Mouse (Mus musculus) bone marrow, adult 2 months (tissue): ENCODE measurements at regions not wholly inside any gene's neighbourhood (a gene's known extent, or its start where the extent isn't known, plus 50 kb on each side); places are given as distances from the start of the nearest gene placed in this dataset.
A peak's percentile ranks its signal among the peaks of the same experiment; 100 is the strongest.

Source experiments
- H3K27ac ChIP-seq: fragments of 200-500 bp; 2 replicates; pipeline ENCODE4 v1.5.1; 2012; ENCODE audit warnings: low read depth, mild to moderate bottlenecking, control low read depth, inconsistent platforms, low read length; ENCODE audit not compliant: control insufficient read depth, poor library complexity, insufficient read depth
- H3K4me1 ChIP-seq: fragments of 200-500 bp; 2 replicates; pipeline ENCODE4 v1.6.1; 2011; ENCODE audit warnings: low read length; ENCODE audit not compliant: control insufficient read depth, insufficient read depth
- H3K4me3 ChIP-seq: fragments of 200-500 bp; replicated peaks from 2 replicates; pipeline ENCODE3; 2011; ENCODE audit warnings: mild to moderate bottlenecking, low read depth, low read length, control low read depth; ENCODE audit not compliant: control insufficient read depth
- CTCF ChIP-seq: fragments of 200-500 bp; IDR thresholded peaks from 2 replicates; pipeline ENCODE4 v1.5.1; 2011; ENCODE audit warnings: low read length, control low read depth; ENCODE audit not compliant: control insufficient read depth, insufficient read depth
- POLR2A ChIP-seq: fragments of 200-500 bp; IDR thresholded peaks from 2 replicates; pipeline ENCODE4 v1.6.1; 2011; ENCODE audit warnings: low read depth, mild to moderate bottlenecking, control low read depth, low read length, borderline replicate concordance; ENCODE audit not compliant: control insufficient read depth
- WGBS: fragments of 180-500 bp; shearing (Covaris S2); methylation state at CpG from one replicate; pipeline ENCODE4 v1.1.7; 2018; 5-methylcytosine and 5-hydroxymethylcytosine counted together

GRCm38 (mm10) chr6:66471786-66472185 lies 63.4 kb upstream of the Mad2l1 start:
- no peak overlapping the region for H3K27ac ChIP-seq
- no peak overlapping the region for H3K4me3 ChIP-seq
- no peak for TF ChIP-seq POLR2A
- WGBS = 57% methylated on average over 3 of the region's 3 CpGs
- no peaks in the 10 kb centered on the region; the same call in 1 of the 2 replicates for H3K4me1 ChIP-seq

DNA sequence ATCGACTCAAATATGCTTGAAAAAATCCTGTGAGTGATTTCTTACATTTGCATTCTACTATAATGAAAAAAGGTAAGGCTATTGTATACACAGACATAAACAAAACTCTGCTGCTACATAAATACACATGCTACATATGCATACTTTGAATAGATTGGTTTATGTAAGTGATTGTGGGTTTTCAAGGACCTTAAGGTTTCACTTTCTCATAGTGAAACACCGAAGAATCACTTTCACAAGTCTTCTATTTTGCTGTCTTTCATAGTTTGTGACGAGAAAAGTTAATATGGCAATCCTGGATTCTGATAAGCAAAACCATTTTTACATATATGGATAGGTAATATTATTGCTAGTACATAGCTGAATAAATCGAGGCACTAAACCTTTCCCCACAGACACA lies 62.5 kb upstream of the Mad2l1 start:
- WGBS = 61% methylated on average over 4 of the region's 4 CpGs
- no peak overlapping the region for H3K4me3 ChIP-seq

DNA sequence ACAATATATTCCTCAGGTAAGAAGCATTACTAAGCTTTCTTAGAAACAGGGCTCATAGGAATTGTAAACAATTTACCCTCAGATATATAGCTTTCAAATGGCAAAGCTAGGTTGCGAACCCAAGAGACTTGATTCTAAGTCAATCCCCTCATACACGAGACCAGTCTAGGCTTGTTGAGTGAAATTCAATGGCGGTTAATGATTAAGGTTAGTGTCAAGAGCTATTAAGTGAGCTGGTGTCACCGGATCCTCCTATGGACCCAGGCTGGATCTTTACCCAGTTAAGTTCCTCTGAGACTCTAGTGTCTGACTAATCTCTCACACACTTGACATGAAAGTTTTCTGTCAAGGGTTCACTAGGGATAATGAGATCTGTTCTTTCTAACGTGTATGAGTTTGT lies 57.6 kb upstream of the Mad2l1 start:
- no peak for TF ChIP-seq POLR2A
- TF ChIP-seq CTCF = no peak
- Histone ChIP-seq H3K27ac (no peak overlapping the region), H3K4me3 (no peak overlapping the region), H3K4me1 (no peaks in the 10 kb centered on the region)
- WGBS = 81% methylated on average over 5 of the region's 5 CpGs

More for the DNA sequence above, 62.5 kb upstream of the Mad2l1 start:
- Histone ChIP-seq H3K4me1 (no peaks in the 10 kb centered on the region; the same call in 1 of the 2 replicates), H3K27ac (no peak overlapping the region)
- no peak for TF ChIP-seq CTCF
- TF ChIP-seq POLR2A = no peak

DNA sequence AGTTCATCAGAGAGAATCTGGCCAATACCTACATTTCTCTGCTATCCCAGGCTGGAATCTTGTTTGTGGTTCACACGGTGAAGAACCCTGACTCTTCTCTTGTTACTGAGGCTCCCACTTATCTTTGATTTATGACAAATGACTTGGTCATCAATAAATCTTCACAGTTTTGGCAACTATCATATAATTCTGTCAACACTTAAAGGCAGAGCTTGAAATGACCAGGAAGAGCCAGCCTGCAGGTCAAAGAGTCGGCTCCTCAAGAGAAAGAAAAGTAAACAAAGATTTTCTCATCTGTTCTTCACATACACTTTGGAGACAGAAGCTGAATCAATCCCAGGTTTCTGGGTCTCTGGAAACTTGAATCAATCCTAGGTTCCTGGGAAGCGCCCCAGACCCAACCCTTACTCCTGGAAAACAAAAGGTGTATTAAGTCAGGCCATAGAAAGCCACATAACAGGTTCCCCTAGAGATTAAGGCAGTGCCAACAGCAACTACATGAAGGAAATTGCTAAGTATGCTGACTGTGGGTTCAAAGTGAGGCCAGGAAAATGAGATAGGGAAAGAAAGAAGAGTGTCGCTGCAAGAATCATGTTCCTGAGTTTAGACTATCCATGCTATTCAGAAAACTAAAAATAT lies 56.7 kb upstream of the Mad2l1 start:
- Histone ChIP-seq H3K4me1 (no peaks in the 10 kb centered on the region), H3K4me3 (no peak overlapping the region), H3K27ac (no peak overlapping the region)
- 85% methylated on average over 4 of the region's 4 CpGs for WGBS
- TF ChIP-seq POLR2A (no peak), CTCF (no peak)

GRCm38 (mm10) chr6:66479576-66479975 lies 55.6 kb upstream of the Mad2l1 start:
- Histone ChIP-seq H3K27ac (no peak overlapping the region), H3K4me1 (no peaks in the 10 kb centered on the region), H3K4me3 (no peak overlapping the region)
- WGBS = 85% methylated on average over 5 of the region's 5 CpGs
- TF ChIP-seq POLR2A = no peak

DNA sequence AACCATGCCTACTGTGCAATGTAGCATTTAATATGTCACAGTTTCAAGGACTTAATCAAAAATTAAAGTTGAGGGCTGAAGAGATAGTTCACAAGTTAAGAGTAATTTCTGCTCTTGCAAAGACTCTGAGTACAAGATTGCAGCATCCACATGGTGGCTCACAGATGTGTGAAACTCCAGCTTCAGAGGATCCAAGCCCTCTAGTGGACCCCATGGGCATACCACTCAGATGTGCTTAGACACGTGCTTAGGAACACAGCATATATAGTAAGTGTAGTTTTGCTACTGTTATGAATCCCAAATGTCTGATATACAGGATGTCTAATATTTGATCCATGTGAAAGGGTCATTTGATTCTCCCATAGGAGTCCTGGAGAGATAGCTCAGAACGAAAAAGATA lies 55.0 kb upstream of the Mad2l1 start:
- TF ChIP-seq POLR2A = no peak
- TF ChIP-seq CTCF = peak; percentile 36; the same call in 1 of the 2 replicates
- 65% methylated on average over 2 of the region's 2 CpGs for WGBS
- Histone ChIP-seq H3K4me3 (no peak overlapping the region), H3K27ac (no peak overlapping the region), H3K4me1 (no peaks in the 10 kb centered on the region)

DNA sequence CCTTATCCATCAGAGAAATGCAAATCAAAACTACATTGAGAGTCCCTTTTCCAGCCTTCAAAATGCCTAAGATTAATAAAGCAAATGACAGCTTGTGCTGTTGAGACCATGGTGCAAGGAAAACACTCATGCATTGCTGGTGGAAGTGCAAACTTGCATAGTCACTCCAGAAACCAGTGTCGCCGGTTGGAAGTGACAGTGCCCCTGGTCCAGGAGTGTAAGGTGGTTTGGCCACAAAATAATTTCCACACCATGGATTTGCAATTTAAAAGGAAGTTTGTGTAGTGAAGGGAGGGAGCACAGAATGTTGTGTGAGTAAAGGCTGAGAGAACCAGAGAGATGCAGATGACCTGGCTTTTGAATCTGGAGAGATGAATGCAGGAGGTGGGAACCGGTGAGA lies 52.4 kb upstream of the Mad2l1 start:
- 25% methylated on average over 3 of the region's 3 CpGs for WGBS
- Histone ChIP-seq H3K4me3 (no peak overlapping the region), H3K4me1 (no peaks in the 10 kb centered on the region), H3K27ac (no peak overlapping the region)
- no peak for TF ChIP-seq CTCF
- TF ChIP-seq POLR2A = no peak
